Mouse (Mus musculus) heart, postnatal 14 days (tissue): ENCODE data around the gene Tnfrsf11a. TPM values are rescaled to one million over a fixed set of nuclear protein-coding genes. Genes with fewer than 3 reads are reported as not detected.
"Not testable (repeated sequence)": the region's sequence is repeated elsewhere in the genome, so short reads cannot be mapped to it uniquely, and the experiment has no call there.

ENCODE experiments used
- DNase-seq, 2 experiments: peaks; one replicate each; pipeline ENCODE4 v3.0.0; 2021 to 2022
- intact Hi-C: fragments of 180-260 bp; cut with DNase I; formaldehyde crosslinking; loops from one replicate; pipeline ENCODE4 v1.15.1; 2025
- total RNA-seq, 2 experiments: library from RNA; stranded (reverse); gene quantifications; 2 replicates each; pipeline ENCODE4 v1.2.3; 2021

Tnfrsf11a gene
- total RNA-seq, 2 experiments from 2014 or later, result 1.6 to 1.7 TPM

GRCm38 (mm10) chr1:105784257-105785016 lies 3.9 kb downstream of the Tnfrsf11a start:
- DNase-seq, result no peak
- intact Hi-C loops, result no loop called here

DNA sequence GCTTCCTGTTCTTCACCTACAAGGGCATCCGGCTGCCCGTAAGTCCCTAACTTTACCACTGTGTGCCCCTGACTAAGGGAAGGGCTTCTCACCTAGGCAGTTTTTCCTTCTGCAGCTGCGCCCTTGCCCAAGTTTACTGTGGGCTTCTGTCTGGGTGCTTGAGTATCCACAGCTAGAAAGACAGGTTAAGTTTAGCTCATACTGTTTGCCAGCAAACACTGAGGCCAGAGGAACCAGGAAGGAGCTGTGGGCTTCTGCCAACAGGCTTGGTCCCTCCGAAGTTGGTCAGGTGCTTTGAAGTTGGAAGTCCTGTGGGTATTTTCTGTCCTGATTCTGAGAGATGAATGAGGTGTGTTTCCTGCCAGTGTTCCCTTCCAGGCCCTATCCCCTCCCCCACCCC lies 4.6 kb downstream of the Tnfrsf11a start:
- intact Hi-C loops, result no loop called here
- DNase-seq, result peak in 1 of 2 experiments; percentile 15

DNA sequence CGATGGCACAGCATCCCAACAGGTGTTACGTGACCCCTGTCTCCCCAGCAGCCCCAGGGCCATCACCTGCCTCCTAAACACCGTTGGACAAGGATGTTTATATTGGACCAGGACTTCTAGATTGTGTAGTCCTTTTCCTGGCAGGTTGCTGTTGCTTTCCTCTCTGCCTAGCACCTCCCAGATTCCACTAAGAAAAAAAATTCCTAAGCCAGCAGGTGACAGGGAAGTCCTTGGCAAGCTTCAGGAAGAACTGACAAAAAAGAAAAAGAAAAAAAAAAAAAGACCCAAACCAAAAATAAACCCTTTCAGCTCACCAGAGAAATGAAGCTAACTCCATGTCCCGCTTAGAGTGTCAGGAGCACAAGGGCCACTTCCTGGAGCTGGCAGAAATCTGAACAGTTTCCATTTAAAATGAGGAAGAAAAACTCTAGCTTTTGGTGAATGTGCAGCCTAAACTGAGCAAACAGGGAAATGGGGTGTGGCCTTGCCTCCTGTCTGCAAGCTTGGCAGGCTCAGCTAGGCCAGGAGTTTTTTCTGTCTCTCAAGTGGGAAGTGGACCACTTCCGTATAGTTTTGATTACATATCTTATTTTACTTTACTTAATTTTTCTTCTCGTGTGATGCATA lies 6.3 kb downstream of the Tnfrsf11a start:
- DNase-seq, result no peak
- intact Hi-C loops, result no loop called here

DNA sequence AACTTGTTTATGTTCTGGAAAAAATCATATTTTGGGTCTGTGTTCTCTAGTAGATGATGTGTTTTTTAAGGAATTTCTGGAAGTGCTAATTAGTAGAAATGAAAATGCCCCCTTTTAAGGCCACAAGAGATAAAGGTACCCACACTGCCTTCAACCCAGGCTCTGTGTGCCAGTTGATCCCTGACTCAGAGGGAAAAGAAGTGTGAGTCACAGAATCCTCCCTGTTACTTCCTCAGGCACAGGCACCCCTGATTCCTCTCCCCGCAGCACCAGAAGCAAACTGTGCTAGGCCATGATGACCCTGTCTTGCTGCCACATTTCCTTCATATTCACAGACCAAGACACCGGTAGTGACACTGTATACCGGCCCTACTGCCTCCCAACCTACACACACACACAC lies 9.6 kb downstream of the Tnfrsf11a start:
- no peak for DNase-seq
- intact Hi-C loops, result no loop called here

- intact Hi-C loops, result no loop called here
- no peak for DNase-seq
Observed at GRCm38 (mm10) chr1:105794670-105795069, 14.2 kb downstream of the Tnfrsf11a start.

- DNase-seq, result no peak
- intact Hi-C loops, result no loop called here
Observed at GRCm38 (mm10) chr1:105795705-105796104, 15.2 kb downstream of the Tnfrsf11a start.

- intact Hi-C loops, result no loop called here
- no peak for DNase-seq
Observed at GRCm38 (mm10) chr1:105800570-105800969, 20.1 kb downstream of the Tnfrsf11a start.

- no peak for DNase-seq
- intact Hi-C loops, result no loop called here
Observed at GRCm38 (mm10) chr1:105801252-105801651, 20.7 kb downstream of the Tnfrsf11a start.

- DNase-seq, result no peak
- intact Hi-C loops, result no loop called here
Observed at GRCm38 (mm10) chr1:105802941-105803340, 22.4 kb downstream of the Tnfrsf11a start.

GRCm38 (mm10) chr1:105804285-105804684 lies 23.8 kb downstream of the Tnfrsf11a start:
- intact Hi-C loops, result no loop called here
- DNase-seq, result no peak

- DNase-seq, result no peak
- intact Hi-C loops, result no loop called here
Observed at GRCm38 (mm10) chr1:105805565-105805964, 25.0 kb downstream of the Tnfrsf11a start.

GRCm38 (mm10) chr1:105807028-105807722 lies 26.7 kb downstream of the Tnfrsf11a start:
- DNase-seq, result no peak

GRCm38 (mm10) chr1:105812027-105812426 lies 31.5 kb downstream of the Tnfrsf11a start:
- intact Hi-C loops, DNase-seq: not testable (repeated sequence)

More at GRCm38 (mm10) chr1:105807028-105807722, 26.7 kb downstream of the Tnfrsf11a start:
- intact Hi-C loops, result no loop called here

DNA sequence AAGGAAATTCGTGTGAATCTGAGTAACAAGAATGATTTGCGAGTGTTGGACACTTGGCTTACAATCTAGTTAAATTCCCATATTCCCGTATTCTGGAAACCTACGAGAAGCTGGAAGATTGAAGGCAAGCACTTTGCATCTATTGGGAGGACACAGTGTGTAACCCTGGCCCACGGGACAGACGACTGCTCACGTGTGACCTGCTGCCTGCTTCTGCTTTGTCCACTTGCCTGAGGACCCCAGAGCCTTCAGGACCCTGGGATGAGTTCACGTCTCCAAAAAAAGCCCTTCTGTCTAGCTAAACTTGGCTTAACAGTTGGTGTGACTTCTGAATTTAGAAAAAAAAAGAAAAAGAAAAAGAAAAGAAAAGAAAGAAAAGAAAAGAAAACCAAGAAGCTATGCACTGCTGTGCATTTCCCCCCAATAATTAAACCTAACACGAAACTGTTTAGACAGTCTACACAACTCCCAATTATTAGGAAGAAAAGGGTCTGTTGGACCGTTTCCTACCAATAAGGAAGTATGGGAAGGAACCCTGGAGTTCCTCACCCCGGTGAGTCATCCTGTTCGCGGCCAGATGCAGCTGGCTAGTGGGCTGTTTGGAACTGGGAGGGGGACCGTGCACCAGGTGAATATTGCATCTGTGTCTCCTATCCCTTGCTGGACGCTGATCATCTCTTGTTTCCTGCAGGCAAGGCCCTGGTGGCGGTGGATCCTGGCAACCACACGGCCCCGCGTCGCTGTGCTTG lies 32.6 kb downstream of the Tnfrsf11a start:
- peak in 1 of 2 experiments; percentile 9 for DNase-seq
- intact Hi-C loops, result no loop called here

DNA sequence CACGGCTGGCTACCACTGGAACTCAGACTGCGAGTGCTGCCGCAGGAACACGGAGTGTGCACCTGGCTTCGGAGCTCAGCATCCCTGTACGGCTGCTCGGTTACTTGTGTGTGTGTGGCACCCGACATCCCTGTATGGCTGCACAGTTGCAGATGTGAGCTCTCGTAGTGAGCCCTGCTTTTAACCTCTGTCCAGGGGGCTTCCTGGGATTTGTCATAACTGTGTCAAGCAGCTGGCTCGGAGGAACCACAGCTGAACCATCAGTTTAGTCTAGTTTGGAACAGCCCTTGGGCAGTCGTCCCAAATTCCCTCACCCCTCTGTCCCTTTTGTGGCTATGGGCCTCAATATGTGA lies 33.2 kb downstream of the Tnfrsf11a start:
- no peak for DNase-seq
- intact Hi-C loops, result no loop called here

GRCm38 (mm10) chr1:105814402-105815270 lies 34.1 kb downstream of the Tnfrsf11a start:
- intact Hi-C loops, result no loop called here
- DNase-seq, result no peak

- DNase-seq, result no peak
- intact Hi-C loops, result no loop called here
Observed at GRCm38 (mm10) chr1:105815310-105815709, 34.8 kb downstream of the Tnfrsf11a start.

DNA sequence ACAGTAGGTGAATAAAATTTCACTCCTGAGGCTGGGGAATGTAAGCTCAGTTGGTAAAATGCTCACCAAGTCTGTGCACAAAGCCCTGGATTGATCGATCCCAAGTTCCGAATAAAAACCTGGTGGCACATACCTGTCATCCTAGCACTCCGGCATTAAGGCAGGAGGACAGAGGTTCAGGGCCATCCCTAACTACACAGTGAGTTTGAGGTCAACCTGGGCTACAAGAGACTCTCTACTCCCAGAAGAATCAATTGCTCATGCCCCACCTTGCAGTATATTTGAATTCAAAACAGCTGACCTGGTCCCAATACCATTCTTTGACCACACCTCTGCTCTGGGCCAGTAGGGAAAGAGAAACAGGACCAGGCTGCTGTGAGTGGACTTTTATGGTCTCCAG lies 35.2 kb downstream of the Tnfrsf11a start:
- no peak for DNase-seq
- intact Hi-C loops, result no loop called here

- no peak for DNase-seq
- intact Hi-C loops, result no loop called here
Observed at GRCm38 (mm10) chr1:105819031-105819430, 38.5 kb downstream of the Tnfrsf11a start.

DNA sequence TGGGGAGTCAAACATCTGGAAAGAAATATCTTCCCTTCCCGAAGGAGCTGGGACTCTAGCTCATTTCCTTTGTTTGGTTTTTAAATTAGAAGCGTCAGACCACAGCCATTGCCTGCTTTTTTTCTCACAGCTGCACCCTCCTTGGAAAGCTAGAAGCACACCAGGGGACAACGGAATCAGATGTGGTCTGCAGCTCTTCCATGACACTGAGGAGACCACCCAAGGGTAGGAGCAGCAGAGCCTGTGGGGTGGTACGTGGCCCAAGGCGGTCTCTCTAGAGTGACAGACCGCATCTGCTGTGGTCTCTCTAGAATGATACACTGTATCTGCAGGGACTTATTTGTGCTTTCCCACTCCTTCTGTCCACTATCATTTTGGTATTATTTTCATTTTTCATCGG lies 39.2 kb downstream of the Tnfrsf11a start:
- intact Hi-C loops, result no loop called here
- no peak for DNase-seq
